Mouse (Mus musculus) forebrain, postnatal 0 days (tissue): ENCODE data around the gene Nutf2. TPM values are rescaled to one million over a fixed set of nuclear protein-coding genes. Genes with fewer than 3 reads are reported as not detected.

Experiments used
- ATAC-seq: fragments of 200-750 bp; cut with Nextera tagmentation; 2 replicates; pipeline ENCODE4 v1.8.0; 2017; ENCODE audit warnings: mild to moderate bottlenecking, moderate library complexity
- DNase-seq: peaks from one replicate; pipeline ENCODE4 v3.0.0-alpha.2; 2015
- H3K27ac ChIP-seq: fragments of 300-500 bp; sonication (generic); 2 replicates; pipeline ENCODE4 v1.5.1; 2014; ENCODE audit warnings: low read depth, mild to moderate bottlenecking, antibody characterized with exemption, low read length, moderate library complexity, mixed read lengths
- H3K27me3 ChIP-seq: fragments of 300-500 bp; sonication (generic); 2 replicates; pipeline ENCODE4 v1.6.1; 2014; ENCODE audit warnings: mild to moderate bottlenecking, low read length, mixed read lengths; ENCODE audit not compliant: insufficient read depth
- H3K36me3 ChIP-seq: fragments of 300-500 bp; sonication (generic); 2 replicates; pipeline ENCODE4 v1.6.1; 2014; ENCODE audit warnings: mild to moderate bottlenecking, moderate library complexity; ENCODE audit not compliant: insufficient read depth
- H3K4me1 ChIP-seq: fragments of 300-500 bp; sonication (generic); 2 replicates; pipeline ENCODE4 v1.6.1; 2014; ENCODE audit warnings: antibody characterized with exemption; ENCODE audit not compliant: insufficient read depth
- H3K4me2 ChIP-seq: fragments of 300-500 bp; sonication (generic); 2 replicates; pipeline ENCODE4 v1.6.1; 2014; ENCODE audit warnings: low read depth, mild to moderate bottlenecking, moderate library complexity
- H3K4me3 ChIP-seq: fragments of 300-500 bp; sonication (generic); 2 replicates; pipeline ENCODE4 v1.5.1; 2014; ENCODE audit warnings: low read depth, low read length, mixed read lengths
- H3K9ac ChIP-seq: fragments of 300-500 bp; sonication (generic); 2 replicates; pipeline ENCODE4 v1.6.1; 2014; ENCODE audit warnings: mild to moderate bottlenecking
- H3K9me3 ChIP-seq: fragments of 300-500 bp; sonication (generic); 2 replicates; pipeline ENCODE4 v1.6.1; 2016; ENCODE audit warnings: low read length
- CTCF ChIP-seq: sonication (generic); IDR thresholded peaks from 2 replicates; pipeline ENCODE4 v1.5.1; 2016; ENCODE audit warnings: antibody characterized with exemption, control low read depth, low read depth
- WGBS: fragments of 180-500 bp; shearing (Covaris S2); extraction: QIAGEN DNeasy Blood & Tissue Kit; methylation state at CpG from one replicate; pipeline ENCODE4 v1.1.7; 2014; 5-methylcytosine and 5-hydroxymethylcytosine counted together
- polyA plus RNA-seq: library from polyadenylated mRNA; unstranded; fragments of >200 nt; fragmentation: Nextera tagmentation; extraction: Ambion mirVana; gene quantifications from 2 replicates; pipeline ENCODE4 v1.2.1, GENCODE M21; 2015
- total RNA-seq: library from RNA; depleted of rRNA; stranded (reverse); fragments of >200 nt; gene quantifications from 2 replicates; pipeline ENCODE4 v1.2.3, GENCODE M21; 2014

Nutf2 gene
- total and polyA plus RNA-seq, 2 experiments from 2014 or later = 70.4 to 142 TPM

DNA sequence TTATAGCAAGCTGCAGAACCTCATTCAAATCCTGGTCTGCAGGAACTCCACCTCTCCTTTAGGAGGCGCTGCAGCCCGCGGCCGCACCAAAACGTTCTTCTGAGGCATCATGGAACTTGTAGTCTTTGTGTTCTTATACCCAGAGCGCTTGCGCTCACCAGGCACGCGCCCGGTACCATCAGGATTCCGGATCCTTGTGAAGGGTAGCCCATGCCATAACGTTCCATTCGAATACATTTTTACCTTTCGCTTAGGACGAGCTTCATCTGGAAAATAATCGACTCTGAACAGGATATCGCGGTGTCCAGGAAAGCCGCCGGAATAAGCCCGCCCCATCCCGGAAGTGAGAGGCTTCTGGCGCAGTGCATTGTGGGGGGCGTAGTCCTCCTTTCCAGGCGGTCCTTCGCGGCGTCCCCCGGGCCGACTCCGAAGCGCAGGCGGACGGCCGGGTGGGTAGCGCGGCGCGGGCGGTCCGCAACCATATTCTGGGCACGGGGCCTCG lies 5.6 kb upstream of the Nutf2 start, which contains the start of gene Thap11:
Gene Thap11 (plus strand): TSS at position 418 of the 502 bp plus-strand sequence.
- Histone ChIP-seq H3K9ac (peak within 1 kb of the TSS; percentile 61), H3K4me2 (peak within 1 kb of the TSS; percentile 92), H3K36me3 (no peaks in the 10 kb centered on the region), H3K9me3 (no peaks in the 10 kb centered on the region), H3K4me1 (peaks cover 21% of the 10 kb centered on the region; the same call in 1 of the 2 replicates), H3K27ac (peak within 1 kb of the TSS; percentile 85), H3K4me3 (peak within 1 kb of the TSS; percentile 83), H3K27me3 (no peaks in the 10 kb centered on the region)
- DNase-seq = peak; percentile 95
- peak; percentile 93 for ATAC-seq
- under 1% methylated on average over 43 of the region's 43 CpGs for WGBS
- peak; percentile 87 for TF ChIP-seq CTCF

DNA sequence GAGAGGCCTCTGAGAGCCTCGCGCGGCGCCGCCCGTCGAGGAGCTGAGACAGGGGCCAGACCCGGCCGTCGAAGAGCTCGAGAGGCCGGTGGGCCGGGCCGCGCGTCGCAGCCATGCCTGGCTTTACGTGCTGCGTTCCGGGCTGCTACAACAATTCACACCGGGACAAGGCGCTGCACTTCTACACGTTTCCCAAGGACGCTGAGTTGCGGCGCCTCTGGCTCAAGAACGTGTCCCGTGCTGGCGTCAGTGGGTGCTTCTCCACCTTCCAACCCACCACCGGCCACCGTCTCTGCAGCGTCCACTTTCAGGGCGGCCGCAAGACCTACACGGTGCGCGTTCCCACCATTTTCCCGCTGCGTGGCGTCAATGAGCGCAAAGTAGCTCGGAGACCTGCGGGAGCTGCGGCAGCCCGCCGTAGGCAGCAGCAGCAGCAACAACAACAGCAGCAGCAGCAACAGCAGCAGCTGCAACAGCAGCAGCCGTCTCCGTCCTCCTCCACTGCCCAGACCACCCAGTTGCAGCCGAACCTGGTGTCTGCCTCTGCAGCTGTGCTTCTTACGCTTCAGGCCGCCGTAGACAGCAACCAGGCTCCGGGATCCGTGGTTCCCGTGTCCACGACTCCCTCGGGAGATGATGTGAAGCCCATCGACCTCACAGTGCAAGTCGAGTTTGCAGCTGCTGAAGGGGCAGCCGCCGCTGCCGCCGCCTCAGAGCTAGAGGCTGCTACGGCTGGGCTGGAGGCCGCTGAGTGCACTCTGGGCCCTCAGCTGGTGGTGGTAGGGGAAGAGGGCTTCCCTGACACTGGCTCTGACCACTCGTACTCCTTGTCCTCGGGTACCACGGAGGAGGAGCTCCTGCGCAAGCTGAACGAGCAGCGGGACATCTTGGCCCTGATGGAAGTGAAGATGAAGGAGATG lies 4.9 kb upstream of the Nutf2 start:
- ATAC-seq (peak; percentile 28), DNase-seq (no peak)
- Histone ChIP-seq H3K4me1 (peaks cover 20% of the 10 kb centered on the region; the same call in 1 of the 2 replicates), H3K4me3 (peak overlapping the region; percentile 83), H3K9me3 (no peaks in the 10 kb centered on the region), H3K27me3 (no peaks in the 10 kb centered on the region), H3K4me2 (peak overlapping the region; percentile 92), H3K36me3 (no peaks in the 10 kb centered on the region), H3K9ac (peak overlapping the region; percentile 61), H3K27ac (peak overlapping the region; percentile 85)
- TF ChIP-seq CTCF = peak; percentile 14; the same call in 1 of the 2 replicates
- WGBS = 3% methylated on average over 71 of the region's 71 CpGs

DNA sequence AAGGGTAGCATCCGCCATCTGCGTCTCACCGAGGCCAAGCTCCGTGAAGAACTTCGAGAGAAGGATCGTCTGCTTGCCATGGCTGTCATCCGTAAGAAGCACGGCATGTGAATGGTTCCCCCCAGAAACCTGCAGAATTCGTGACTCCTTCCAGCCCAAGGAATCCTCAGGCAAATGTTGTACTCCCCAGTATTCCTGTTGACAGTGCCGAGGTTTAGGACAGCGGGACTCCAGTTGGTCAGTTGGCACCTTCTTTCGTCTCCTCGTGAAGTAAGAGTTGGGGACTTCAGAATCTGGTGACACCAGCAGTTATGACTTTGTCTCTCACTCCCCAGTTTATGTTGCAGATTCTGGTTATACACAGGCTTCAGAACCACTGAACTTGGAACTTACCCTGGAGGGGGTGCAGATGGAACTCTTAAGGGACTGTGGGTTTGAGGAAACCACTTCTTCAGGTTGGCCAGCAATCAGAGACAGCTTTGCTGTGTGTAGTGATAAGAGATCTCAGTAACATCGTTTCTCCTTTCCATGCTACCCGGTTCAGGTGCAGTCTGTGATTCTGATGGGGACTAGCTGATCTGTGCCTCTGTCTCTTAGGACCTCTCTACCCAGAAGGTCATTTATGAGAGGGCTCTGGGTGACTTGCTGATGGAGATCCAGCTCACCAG lies 4.1 kb upstream of the Nutf2 start:
- Histone ChIP-seq H3K9me3 (no peaks in the 10 kb centered on the region), H3K4me1 (peaks cover 17% of the 10 kb centered on the region; the same call in 1 of the 2 replicates), H3K4me2 (peak overlapping the region; percentile 92), H3K4me3 (peak overlapping the region; percentile 83), H3K27ac (peak overlapping the region; percentile 85), H3K36me3 (no peaks in the 10 kb centered on the region), H3K9ac (peak overlapping the region; percentile 61), H3K27me3 (no peaks in the 10 kb centered on the region)
- WGBS = 28% methylated on average over 15 of the region's 15 CpGs
- DNase-seq (no peak), ATAC-seq (no peak)
- no peak for TF ChIP-seq CTCF

DNA sequence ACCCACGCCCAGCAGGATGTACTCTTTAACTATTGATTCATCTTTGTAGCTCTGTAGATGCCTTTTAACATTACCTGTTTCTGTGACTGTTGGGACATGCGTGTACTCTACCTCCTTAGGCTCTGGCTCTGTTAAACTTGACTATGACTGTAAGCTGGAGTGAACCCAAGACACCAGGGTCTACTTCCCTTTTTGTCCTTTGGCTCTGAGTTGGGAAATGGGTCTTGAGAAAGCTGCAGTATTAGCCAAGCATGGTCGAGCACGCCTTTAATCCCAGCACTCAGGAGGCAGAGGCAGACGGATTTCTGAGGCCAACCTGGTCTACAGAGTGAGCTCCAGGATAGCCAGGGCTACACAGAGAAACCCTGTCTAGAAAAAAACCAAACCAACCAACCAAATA lies 1.9 kb upstream of the Nutf2 start:
- Histone ChIP-seq H3K4me1 (peaks cover 28% of the 10 kb centered on the region), H3K4me2 (no peak overlapping the region), H3K4me3 (no peak overlapping the region), H3K9me3 (no peaks in the 10 kb centered on the region), H3K36me3 (no peaks in the 10 kb centered on the region), H3K27ac (no peak overlapping the region), H3K27me3 (no peaks in the 10 kb centered on the region), H3K9ac (no peak overlapping the region)
- DNase-seq (no peak), ATAC-seq (no peak)
- WGBS = 81% methylated on average over 5 of the region's 5 CpGs
- no peak for TF ChIP-seq CTCF

DNA sequence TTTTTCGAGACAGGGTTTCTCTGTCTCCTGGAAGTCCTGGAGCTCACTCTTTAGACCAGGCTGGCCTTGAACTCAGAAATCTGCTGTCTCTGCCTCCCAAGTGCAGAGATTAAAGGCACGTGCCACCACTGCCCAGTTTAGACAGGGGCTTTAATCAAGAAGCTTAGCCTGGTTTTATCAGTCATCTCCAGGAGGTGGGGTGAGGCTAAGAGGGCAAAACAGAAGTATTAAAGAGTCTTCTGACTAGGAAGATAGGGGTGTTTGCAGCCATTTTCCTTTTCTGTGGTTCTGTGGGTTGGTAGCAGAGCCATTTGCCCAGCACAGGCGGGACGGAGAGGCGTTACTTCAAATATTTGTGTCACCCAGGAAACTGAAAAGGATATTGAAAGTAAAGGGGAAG lies 1.1 kb upstream of the Nutf2 start:
- Histone ChIP-seq H3K9me3 (no peaks in the 10 kb centered on the region), H3K27ac (no peak overlapping the region), H3K4me1 (peaks cover 28% of the 10 kb centered on the region), H3K4me2 (no peak overlapping the region), H3K27me3 (no peaks in the 10 kb centered on the region), H3K36me3 (no peaks in the 10 kb centered on the region), H3K9ac (no peak overlapping the region), H3K4me3 (no peak overlapping the region)
- no peak for DNase-seq
- no peak for TF ChIP-seq CTCF
- ATAC-seq = no peak
- WGBS = 75% methylated on average over 5 of the region's 5 CpGs

DNA sequence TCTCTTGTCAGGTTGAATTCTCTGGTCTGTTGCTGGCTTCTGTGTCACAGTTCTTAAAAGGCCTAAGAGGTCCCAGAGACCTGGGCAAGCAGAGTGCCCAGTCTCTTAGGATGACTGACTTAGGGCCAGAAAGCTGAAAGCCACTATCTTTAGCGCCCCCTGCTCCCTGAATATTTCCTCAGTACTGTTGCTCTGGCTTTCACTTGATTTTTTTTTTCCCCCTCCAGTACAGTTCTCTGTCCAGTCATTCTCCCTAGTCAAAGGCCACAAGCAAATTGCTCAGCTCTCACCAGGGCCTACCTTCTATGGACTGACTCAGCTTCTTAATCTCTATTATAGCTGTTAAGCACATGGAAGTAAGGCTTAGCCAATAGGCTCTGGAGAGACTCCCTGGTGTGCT lies 1.6 kb downstream of the Nutf2 start:
- 0% methylated on average over 1 of the region's 1 CpGs for WGBS
- Histone ChIP-seq H3K4me1 (peaks cover 18% of the 10 kb centered on the region), H3K4me2 (peak overlapping the region; percentile 68), H3K27ac (no peak overlapping the region), H3K4me3 (peak overlapping the region; percentile 94), H3K9me3 (no peaks in the 10 kb centered on the region), H3K27me3 (no peaks in the 10 kb centered on the region), H3K36me3 (peaks cover 10% of the 10 kb centered on the region), H3K9ac (peak overlapping the region; percentile 96; the same call in 1 of the 2 replicates)
- DNase-seq (no peak), ATAC-seq (no peak)
- peak; percentile 34 for TF ChIP-seq CTCF
